Comparison of ENCODE assay signal across 20 mouse cellular contexts in genomic region chr2:175158642-175159041, GRCm38 (mm10). TPM values are rescaled to one million over a fixed set of nuclear protein-coding genes. Genes with fewer than 3 reads are reported as not detected.
DNase-seq lines count a peak whose midpoint lies in the region; ATAC-seq and TF ChIP-seq lines count a peak whose summit lies in the region.
"Had no signal": no experiment of that assay in that cellular context is flagged by ENCODE, and none has a peak within 500 bp of the region (broad histone marks: within the 10 kb centered on the region; RNA-seq: fewer than 3 reads in every experiment).

No protein-coding gene starts in this region.

- H3K9me3 ChIP-seq in CH12.LX (replicated peaks; ENCODE audit: low read length) (peaks cover 3% of the 10 kb centered on the region), ES-E14 (ENCODE audit: control insufficient read depth, insufficient read depth, low read depth, low read length) (peaks cover 9% of the 10 kb centered on the region)

- H3K79me2 ChIP-seq in CH12.LX (replicated peaks; ENCODE audit: control insufficient read depth, extremely low read depth, insufficient read depth, poor library complexity, severe bottlenecking) = no peaks in the 10 kb centered on the region

- no peak overlapping the region for H3K9ac ChIP-seq in CH12.LX (ENCODE audit: insufficient read depth, low read depth)
- H3K9ac ChIP-seq in ES-E14 (ENCODE audit: insufficient read depth, low read depth, low read length, poor library complexity, severe bottlenecking) = no peak overlapping the region

- no peak for TF ChIP-seq RAD21 in CH12.LX (IDR thresholded peaks at IDR 0.05; ENCODE audit: low read depth, low read length)

- no peak for TF ChIP-seq EP300 in CH12.LX (IDR thresholded peaks at IDR 0.05; ENCODE audit: low read length)

- H3K4me3 ChIP-seq in CH12.LX (replicated peaks in 1 of 3; ENCODE audit: low read depth in 2 of 3, low read length in 2 of 3, poor library complexity in 1 of 3) (no peak overlapping the region), ES-E14 (ENCODE audit: insufficient read depth in 1 of 2, low read depth in 1 of 2, low read length in 2 of 2, poor library complexity in 1 of 2, severe bottlenecking in 1 of 2) (no peak overlapping the region)

- no peak for TF ChIP-seq CTCF in CH12.LX (conservative IDR thresholded peaks at IDR 0.05 in 1 of 2, IDR thresholded peaks at IDR 0.05 in 1 of 2; ENCODE audit: low read depth in 2 of 2, low read length in 2 of 2)

- H3K36me3 ChIP-seq in CH12.LX (replicated peaks in 1 of 2; ENCODE audit: control insufficient read depth in 1 of 2, insufficient read depth in 1 of 2, low read length in 1 of 2) (peaks cover 0 to 2% of the 10 kb centered on the region in 2 experiments), ES-E14 (ENCODE audit: control insufficient read depth, insufficient read depth, low read length, poor library complexity, severe bottlenecking) (no peaks in the 10 kb centered on the region; the same call in 1 of the 2 replicates)
- H3K36me3 ChIP-seq: G1E had no signal

- no peak for TF ChIP-seq POLR2A in CH12.LX (IDR thresholded peaks at IDR 0.05; ENCODE audit: low read depth, low read length)

- H3K4me2 ChIP-seq in CH12.LX (ENCODE audit: insufficient read depth, low read depth, poor library complexity, severe bottlenecking) = no peak overlapping the region

- no peaks in the 10 kb centered on the region for H3K27me3 ChIP-seq in CH12.LX (replicated peaks)
- H3K27me3 ChIP-seq: Patski had no signal

- H3K27ac ChIP-seq in CH12.LX (ENCODE audit: insufficient read depth, low read depth) (no peak overlapping the region), ES-E14 (ENCODE audit: insufficient read depth, low read depth, low read length, poor library complexity, severe bottlenecking) (no peak overlapping the region)

- DNase-seq in CH12.LX (ENCODE audit: extremely low read depth) = no peak
- DNase-seq in ES-E14 (ENCODE audit: low read depth, low spot score) = no peak
- no peak for DNase-seq in natural killer cell, adult 2 months (ENCODE audit: low spot score in 2 of 2)
- DNase-seq: adrenal gland, adult 2 months; adrenal gland, adult 8-10 months; adrenal gland, postnatal 10 days; adrenal gland, postnatal 14 days; adrenal gland, postnatal 25 days; adrenal gland, postnatal 36 days; B cell, adult 2 months; cerebellum, adult 11 months; cerebellum, adult 11-12 months; cerebellum, adult 18-20 months; cerebellum, adult 2 months; cerebellum, adult 8-10 months had no signal

- dilution Hi-C loops in CH12.LX (cut with MboI; ENCODE audit: extremely low pct_ligation_motif_present, extremely low pct_unique_long_range_greater_than_20kb, low sequenced_read_pairs) = no loop called here

- in situ Hi-C loops in CH12.LX (cut with MboI; ENCODE audit: low pct_ligation_motif_present, low pct_unique_long_range_greater_than_20kb, low sequenced_read_pairs) = no loop called here
- in situ Hi-C loops in ES-E14 (cut with MboI; ENCODE audit: low sequenced_read_pairs in 2 of 2, unreplicated experiment in 2 of 2) = no loop called here

- ATAC-seq in megakaryocyte, adult 5-6 weeks (ENCODE audit: poor library complexity, severe bottlenecking) = no peak
- ATAC-seq: activated CD4-positive, CD25-positive, alpha-beta regulatory T cell, adult 4 months; CD4-positive, CD25-positive, alpha-beta regulatory T cell, adult 4 months; Patski had no signal

- H3K4me1 ChIP-seq in CH12.LX (ENCODE audit: control insufficient read depth in 1 of 2, insufficient read depth in 2 of 2) (no peaks in the 10 kb centered on the region), ES-E14 (ENCODE audit: control insufficient read depth in 2 of 2, insufficient read depth in 2 of 2, low read length in 2 of 2, poor library complexity in 1 of 2) (no peaks in the 10 kb centered on the region)

TF ChIP-seq in CH12.LX, 34 proteins besides CTCF, POLR2A, EP300 and RAD21:
- TF ChIP-seq MYC (IDR thresholded peaks at IDR 0.05; ENCODE audit: low read depth, low read length) (no peak), MAFK (IDR thresholded peaks at IDR 0.05; ENCODE audit: insufficient replicate concordance, low read length) (peak; percentile 65)
TF ChIP-seq in CH12.LX: peak in this region for 1.

TF ChIP-seq in ES-E14, 5 proteins besides CTCF, POLR2A, EP300 and RAD21:
- TF ChIP-seq HCFC1 (IDR thresholded peaks at IDR 0.05; ENCODE audit: borderline replicate concordance, insufficient read depth, low read length) (no peak), MAFK (IDR thresholded peaks at IDR 0.05; ENCODE audit: insufficient read depth, low read depth, low read length) (peak; percentile 74; the same call in 1 of the 2 replicates)

RNA-seq across cellular contexts. Expression of gene Gm14399, which starts 16.8 kb away (rescaled TPM):
- total RNA-seq in CH12.LX (2012; rRNA removed) = 6.5 and 6.9 TPM in 2 replicates
- total RNA-seq in CH12.LX (2014; rRNA removed) = 16.5 and 18.3 TPM in 2 replicates
- 6.6 and 6.7 TPM in 2 replicates for polyA plus RNA-seq in CH12.LX (2012; ENCODE audit: insufficient read length, low read depth)
- total RNA-seq in ES-E14 (2012; rRNA removed) = 30.3 and 41.0 TPM in 2 replicates
- total RNA-seq in megakaryocyte, adult 5-6 weeks (2015) = 2.7 and 5.5 TPM in 2 replicates
- total RNA-seq in megakaryocyte, adult 5-6 weeks (2017) = 4.4 and 33.5 TPM in 2 replicates
- polyA plus RNA-seq: adrenal gland, adult 2 months had no signal

RNA-seq across cellular contexts. Expression of gene Gm14443, which starts 17.0 kb away (rescaled TPM):
- total RNA-seq in CH12.LX (2012; rRNA removed) = 2.9 and 3.1 TPM in 2 replicates
- total RNA-seq in CH12.LX (2014; rRNA removed) = 2.7 and 3.0 TPM in 2 replicates
- polyA plus RNA-seq in CH12.LX (2012; ENCODE audit: insufficient read length, low read depth) = 1.9 and 2.0 TPM in 2 replicates
- 15.0 and 19.3 TPM in 2 replicates for total RNA-seq in ES-E14 (2012; rRNA removed)
- total RNA-seq in megakaryocyte, adult 5-6 weeks (2015) = not detected in 2 replicates
- total RNA-seq in megakaryocyte, adult 5-6 weeks (2017) = 0.29 TPM in 1 of 2 replicates, not detected in the other
- polyA plus RNA-seq: adrenal gland, adult 2 months had no signal

RNA-seq across cellular contexts. Expression of gene Gm14391, which starts 48.1 kb away (rescaled TPM):
- total RNA-seq in CH12.LX (2012; rRNA removed) = 13.4 and 13.5 TPM in 2 replicates
- 14.3 and 15.4 TPM in 2 replicates for total RNA-seq in CH12.LX (2014; rRNA removed)
- polyA plus RNA-seq in CH12.LX (2012; ENCODE audit: insufficient read length, low read depth) = 11.3 and 15.2 TPM in 2 replicates
- 27.4 and 34.1 TPM in 2 replicates for total RNA-seq in ES-E14 (2012; rRNA removed)
- 4.0 and 5.2 TPM in 2 replicates for total RNA-seq in megakaryocyte, adult 5-6 weeks (2015)
- total RNA-seq in megakaryocyte, adult 5-6 weeks (2017) = 11.4 and 12.0 TPM in 2 replicates
